Mouse (Mus musculus) T-cell, adult 2 months (primary cell): ENCODE data around the gene Glod4.

Experiments used
- DNase-seq: peaks from one replicate; pipeline ENCODE4 v3.0.0; 2022; ENCODE audit warnings: low spot score

Gene Glod4

DNA sequence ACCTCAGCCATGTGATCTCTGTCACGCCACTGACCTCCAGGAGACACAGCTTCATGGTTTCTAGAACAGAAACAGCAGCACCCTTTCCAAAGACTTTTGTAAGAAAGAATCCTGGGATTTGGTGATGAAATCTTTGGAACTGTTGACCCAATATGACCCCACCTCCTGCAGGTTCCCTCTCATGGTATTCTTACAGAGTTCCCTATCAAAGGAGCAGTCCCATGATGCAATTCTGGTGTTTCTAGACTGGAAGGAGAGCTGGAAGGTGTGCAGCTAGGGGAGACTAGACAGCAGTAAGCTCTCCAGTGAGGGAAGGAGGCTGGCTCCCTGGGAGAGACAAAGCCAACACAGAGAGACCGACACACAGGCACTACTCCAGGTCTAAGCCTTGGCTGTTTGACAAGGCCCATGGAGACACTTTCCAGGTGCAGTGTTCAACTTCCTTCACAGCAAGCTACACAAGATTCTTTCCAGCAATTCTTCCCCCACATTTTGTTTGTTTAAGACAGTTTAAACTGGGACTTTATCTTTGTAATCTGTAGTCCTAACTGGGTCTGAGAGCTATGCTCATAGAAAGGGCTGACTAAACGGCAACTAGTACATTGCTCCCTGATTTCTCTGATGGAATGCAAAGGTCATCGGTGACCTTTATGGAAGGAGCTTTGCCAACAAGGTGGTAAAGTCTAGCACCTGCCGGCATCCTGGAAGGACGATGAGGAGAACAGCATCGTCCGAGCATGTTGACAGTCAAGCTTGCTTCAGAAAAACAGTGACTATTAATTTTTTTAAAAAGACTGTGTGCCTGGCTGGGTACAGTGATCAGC, 97.1 kb downstream of the Glod4 start:
- no peak for DNase-seq

DNA sequence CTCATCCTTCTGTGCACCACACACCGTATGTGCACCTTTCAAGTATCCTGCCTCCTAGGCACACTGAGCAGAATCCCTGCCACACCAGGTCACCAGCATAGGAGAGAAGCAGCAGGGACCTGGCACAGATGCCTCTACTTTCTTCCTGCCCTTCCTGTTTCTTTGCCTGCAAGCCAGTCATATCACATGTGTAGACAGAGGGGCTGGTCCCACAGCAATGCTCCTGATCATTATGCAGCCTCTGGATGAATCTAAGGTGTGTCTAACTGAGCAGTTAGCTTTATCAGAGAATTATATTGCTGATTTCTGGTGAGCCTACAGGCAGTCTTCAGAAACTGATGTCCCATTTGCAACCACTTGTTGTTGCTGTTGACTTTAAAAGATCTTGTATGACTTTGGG, 98.4 kb downstream of the Glod4 start:
- DNase-seq, result no peak

DNA sequence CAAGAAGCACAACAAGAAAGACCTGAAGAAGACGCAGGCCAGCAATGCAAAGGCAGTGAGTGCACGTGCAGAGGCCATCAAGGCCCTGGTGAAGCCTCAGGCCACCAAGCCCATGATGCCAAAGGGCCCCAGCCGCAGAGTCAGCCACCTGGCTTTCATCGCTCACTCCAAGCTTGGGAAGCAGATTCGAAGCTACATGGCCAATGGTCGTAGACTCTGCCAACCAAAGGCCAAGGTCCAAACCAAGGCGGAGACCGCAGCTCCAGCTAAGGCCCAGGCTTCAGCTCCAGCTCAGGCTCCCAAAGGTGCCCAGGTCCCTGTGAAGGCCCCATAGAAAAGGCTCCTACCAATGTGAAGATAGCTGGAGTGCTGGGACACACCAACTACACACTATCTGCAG, 99.1 kb downstream of the Glod4 start:
- no peak for DNase-seq

DNA sequence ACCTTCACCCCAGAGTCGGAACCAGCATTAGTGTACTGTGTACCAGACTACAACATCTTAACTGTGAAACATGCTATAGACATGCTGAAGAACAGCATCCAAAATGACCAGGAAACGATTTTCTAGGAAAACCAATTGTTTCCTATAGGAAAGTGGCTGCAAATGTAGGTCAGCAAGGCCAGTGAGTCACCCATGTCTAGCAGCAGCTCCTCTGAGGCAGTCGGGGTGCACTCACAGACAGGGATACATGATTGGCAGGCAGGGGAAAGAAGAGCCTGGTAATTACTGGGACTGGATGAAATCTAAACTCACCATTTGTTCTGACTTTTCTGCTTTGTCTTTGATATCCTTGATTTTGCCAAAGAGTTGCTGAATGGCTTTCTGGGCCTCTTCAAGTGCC, 105.5 kb downstream of the Glod4 start:
- no peak for DNase-seq

DNA sequence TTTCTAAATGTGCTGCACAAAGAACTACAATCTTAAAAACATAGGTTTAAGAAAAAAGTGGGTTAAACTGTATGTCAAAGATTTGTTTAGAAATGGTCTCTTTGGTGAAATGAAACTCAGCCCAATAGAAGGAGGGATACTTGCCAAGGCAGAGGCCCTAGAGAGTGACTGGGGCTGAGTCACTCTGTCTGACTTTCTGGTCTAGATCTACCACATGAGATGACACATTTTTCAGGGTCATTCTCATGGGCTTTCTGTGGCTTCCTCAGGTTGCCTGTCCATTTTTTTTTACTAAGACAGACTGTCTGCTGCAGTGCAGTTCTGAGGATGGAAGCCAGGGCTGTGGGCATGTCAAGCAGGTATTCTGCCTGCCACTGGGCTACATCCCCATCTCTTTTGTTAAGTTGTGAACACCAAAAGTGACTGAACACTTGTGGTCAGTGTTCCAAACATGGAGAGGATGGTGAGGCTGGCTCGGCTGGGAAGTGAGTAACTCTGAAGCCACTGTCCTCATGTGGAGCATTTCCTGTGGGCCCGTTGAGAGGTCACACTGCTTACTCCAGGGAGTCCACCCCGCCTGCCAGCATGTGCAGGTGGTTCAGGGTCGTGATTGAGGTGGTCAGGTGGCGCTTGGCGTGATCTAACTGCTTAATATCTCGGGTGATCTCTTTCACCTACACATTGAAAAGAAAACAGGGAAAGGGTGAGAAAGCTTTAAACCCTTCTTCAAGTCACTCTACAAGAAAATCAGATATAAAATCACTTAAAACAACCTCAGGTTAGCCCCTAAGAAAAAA, 107.7 kb downstream of the Glod4 start:
- DNase-seq, result no peak

DNA sequence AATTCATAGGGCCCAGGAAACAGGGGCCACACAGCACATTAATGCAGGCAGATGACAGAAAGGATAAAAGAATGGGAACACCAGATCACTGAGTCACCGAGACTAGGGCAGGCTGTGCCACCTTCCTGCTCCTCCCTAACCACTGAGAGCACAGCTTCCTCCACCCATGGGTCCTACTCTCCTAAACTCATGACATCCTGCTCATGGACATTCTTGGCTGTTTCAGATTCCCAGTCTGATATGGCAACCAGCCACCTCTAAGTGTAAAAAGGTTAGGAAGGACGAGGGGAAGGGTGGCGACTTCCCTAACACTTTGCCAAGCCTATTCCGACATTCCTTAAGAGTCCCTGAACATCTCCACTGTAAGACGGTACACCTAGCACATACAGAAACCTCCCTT, 112.7 kb downstream of the Glod4 start:
- peak; percentile 3 for DNase-seq

DNA sequence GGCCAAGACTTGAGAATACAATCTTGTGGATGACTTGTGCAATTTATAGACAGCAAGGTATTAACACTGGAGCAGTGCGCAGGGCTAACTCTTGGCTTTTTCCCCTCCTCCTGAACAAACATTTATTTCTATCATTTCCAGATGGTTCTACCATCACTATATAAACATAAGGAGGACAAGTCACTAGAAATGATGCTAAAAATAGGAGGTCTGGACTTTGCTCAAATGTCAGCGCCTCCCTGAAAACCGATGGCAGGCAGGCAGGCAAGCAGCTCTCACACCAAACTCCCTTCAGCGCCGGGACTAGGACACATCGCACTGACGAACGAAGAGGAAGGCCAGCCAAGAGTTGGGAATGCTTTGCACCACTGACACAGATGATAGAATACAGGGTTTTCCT, 118.1 kb downstream of the Glod4 start:
- DNase-seq, result no peak

DNA sequence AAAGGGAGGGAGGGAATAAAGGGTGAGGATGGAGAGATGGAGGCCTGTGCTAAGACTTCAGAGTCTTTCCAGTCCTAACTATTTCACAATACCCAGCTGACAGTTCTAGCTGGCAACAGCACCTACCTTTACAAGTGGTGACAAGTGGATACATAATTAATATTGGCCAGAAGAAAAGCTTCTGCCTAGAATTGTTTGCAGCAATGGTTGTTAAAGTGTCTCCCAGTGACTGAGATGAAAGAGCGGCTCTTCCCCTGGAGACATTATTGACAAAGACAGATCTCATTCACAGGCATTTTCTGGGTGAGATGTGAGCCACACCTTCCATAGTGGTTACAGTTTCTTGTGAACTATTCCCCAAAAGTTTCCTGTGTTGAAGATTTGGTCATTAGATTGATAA, 120.0 kb downstream of the Glod4 start:
- DNase-seq, result no peak

DNA sequence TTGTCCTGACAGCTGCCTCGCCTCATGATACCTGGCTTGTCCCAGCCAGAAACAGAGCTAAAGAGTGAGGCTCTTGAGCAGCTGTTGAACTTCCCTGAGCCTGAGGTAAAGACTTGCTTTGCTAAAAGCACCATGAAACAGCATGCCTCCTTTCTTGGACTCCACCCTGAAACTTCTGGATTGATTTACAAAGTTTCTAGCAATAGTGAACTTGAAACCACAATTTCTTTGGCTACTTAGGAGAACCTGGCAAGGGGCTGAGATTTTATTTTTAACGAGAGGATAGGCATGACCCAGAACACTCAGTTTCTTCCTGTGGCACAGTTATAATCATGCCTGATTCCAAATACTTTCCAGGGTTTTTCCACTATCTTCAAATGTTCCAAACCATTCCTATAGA, 121.0 kb downstream of the Glod4 start:
- no peak for DNase-seq

DNA sequence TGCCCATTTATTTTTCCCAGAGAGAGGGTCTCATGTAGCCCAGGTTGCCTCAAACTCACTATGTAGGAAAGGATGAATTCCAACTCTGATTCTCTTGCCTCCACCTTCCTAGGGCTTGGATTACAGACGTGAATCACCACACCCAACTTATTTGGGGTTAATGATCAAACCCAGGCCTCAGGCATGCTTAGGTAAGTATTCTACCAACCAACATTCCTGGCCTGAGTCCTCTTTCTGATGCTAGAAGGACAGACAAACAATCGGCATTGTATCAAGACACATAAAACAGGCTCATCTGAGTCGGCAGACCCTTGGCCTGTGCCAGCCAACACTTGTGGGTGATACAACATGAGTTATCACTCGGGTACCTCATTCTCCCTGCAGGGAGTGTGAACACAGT, 122.4 kb downstream of the Glod4 start:
- DNase-seq, result no peak

DNA sequence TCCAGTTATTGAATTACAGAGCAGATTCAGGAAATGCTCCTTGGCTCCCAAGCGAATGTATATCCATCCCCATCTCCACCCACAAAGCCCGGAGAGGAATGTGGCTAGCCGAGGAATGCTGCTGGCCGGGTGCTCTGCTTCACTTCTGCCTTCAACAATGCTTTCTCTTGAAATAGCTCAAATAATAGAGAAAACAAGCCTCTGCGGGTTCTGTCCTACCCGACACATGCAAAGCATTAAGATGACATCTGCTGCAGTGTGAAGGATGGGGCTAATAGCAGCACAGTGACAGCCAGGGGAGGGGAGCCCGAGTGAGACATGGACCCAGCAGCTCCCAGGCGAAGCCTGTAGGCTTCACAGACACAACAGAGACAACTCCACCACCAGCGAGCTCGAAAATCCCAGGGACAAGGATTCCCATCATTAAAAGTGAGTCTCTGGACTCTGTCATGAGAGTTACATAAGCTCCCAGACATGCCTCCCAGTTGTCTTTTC, 123.1 kb downstream of the Glod4 start:
- no peak for DNase-seq

DNA sequence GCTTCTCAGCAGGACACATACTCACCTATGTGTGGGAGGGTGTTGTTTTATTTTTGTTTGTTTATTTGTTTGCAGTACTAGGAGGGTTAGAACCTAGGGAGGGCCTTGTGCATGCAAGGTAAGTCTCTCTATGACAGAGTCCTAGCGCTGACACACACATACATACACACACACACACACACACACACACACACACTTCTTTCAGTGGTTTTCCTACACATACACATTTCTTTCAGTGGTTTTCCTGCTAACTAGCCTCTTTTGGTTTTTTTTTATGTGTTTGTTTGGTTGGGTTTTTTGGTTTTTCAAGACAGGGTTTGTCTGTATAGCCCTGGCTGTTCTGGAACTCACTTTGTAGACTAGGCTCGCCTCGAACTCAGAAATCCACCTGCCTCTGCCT, 133.1 kb downstream of the Glod4 start:
- DNase-seq, result peak; percentile 3

DNA sequence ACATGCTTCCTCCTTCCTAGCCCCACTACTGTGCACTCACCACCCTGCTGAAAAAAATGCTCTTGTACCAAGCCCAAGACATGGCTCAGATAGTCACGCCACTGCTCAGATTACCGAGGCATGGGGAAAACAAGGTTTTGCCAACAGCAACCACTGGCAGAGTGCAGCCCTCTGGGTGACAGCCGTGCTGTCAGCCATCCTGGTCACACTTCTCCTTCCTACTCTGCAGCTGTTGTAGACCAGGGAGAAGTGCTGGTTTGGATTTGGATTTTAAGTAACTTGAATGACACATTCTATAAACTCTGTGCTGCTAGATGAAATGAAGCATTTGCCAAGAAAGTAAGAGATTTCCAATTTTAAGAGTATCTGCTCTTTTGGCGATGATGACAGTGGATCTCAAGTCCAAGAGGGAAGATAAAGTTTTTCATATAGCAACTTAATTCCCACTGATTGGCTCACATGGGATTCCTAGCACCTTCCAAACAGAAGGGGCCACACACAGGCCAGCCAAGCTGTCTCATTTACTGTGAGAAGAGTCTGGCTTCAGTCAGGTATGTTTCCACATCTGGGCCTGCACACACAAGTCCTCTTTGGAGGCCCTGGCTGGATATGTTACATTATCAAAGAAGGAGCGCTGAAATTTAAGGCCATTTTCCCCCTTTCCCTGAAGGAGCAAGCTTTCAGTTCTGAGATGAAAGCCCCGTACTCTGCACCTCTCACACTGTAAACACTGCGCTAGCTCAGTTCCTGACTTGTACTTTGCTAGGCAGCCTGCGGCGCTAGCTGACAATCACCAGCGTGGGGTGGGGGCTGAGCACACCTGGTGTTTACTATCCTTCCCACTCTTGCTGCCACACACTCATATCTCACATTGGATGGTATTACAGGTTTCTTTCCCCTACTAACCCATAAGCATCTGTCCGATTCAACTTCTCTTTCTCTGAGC, 136.7 kb downstream of the Glod4 start:
- no peak for DNase-seq

DNA sequence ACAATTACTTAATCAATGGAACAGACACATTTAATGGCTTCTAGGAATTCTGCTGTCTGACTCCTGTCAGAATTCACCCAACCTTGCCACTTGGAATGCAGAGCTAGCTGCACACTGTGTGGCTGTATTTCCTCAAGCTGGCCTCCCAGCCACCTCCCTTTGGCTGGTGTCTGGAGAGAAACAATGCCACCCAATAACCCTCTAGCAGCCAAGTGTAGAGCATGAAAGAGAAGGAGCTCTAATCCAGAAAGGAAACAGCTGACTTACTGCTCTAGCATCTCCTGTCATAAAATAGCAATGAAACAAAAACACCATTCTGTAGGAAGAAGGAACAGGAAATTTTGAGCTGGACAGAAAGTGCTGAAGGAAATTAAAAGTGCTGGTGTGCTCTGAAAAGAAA, 142.4 kb downstream of the Glod4 start:
- no peak for DNase-seq

DNA sequence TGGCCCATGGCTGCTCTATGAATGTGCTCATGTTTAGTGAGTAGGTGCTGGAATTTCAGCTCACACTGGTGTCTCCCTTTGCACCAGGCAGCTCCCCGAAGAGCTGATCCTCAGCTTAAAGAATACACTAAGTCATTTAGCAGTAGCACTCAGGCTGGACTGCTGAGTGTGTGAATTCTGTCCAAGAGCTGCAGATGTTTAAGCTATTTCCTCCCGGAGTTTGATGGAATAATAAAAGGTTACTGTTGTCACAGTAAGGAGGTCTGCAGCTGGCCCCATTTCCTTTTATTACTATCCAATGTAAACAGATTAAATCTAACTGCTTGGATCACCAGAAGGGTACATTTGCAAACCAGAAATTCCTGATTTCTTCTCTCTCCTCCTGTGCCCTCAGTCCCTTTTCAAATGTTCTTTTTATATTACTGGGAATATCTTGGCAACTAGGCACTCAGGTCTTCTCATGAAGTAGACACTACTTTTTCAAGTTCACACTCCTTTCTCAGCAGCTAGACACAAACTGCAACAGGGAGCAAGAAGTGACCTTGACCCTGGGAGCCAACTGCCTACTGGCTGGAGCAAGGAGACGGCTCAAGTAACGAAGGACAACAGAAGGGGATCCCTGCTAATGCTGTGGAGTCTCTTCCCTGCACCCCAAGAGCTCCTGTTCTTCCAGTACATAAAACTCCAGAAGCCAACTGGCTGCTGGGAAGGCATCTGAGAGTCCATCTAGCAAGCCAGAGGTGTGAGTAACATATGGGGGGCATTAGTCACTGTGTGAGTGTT, 144.1 kb downstream of the Glod4 start:
- DNase-seq, result no peak

DNA sequence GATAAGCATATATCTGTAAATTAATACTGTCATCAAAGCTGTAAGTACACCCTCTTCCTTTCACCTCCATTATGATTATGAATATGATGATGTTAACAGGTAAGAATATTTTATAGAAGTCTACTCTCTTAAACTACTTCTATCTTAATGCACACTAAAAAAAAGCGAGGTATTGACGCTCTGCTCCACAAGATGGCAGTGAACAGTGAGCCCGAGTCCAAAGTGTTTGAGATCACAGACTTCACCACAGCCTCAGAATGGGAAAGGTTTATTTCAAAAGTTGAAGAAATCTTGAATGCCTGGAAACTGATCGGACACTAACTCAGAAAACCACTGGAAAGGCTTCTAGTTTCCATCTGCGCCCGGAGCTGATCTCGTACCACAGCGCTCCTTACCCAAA, 149.9 kb downstream of the Glod4 start:
- DNase-seq, result no peak

DNA sequence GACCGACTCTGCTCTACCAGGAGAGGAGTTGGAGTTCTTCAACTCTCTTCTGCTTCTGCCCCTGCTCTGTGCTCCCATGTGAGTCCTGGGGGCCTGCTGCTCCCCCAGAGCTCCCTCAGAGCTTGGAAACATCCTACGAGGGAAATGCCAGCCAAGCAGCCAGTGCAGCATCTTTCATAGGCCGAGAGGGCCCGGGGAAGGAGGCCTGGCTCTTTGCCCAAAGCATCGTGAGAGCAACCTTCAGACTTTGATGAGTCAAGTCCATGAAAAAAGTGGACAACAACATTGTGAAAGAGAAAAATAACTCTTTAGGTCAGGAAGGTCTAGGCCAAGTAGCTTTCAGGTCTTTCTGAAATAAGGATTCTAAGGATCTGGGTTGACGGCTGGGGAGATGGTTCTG, 153.7 kb downstream of the Glod4 start:
- no peak for DNase-seq

DNA sequence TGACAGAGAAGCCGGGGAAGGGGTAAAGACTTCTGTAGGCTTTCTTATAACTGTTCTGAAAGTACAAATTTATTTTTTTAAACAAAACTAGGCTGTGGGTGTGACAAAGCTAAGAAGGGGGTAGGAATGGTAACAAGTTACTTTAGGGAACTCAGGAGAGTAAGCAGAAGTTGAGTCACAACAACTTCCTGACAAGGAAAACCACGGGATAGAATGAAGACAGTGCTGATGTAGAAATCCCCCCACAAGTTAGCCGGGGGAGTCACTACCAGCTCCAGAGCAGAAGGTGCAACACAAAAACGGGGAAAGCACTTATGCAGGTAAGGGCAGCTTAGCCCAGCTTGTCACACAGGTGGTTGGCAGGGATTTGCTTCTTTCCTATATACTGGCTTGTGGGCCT, 155.0 kb downstream of the Glod4 start:
- no peak for DNase-seq

DNA sequence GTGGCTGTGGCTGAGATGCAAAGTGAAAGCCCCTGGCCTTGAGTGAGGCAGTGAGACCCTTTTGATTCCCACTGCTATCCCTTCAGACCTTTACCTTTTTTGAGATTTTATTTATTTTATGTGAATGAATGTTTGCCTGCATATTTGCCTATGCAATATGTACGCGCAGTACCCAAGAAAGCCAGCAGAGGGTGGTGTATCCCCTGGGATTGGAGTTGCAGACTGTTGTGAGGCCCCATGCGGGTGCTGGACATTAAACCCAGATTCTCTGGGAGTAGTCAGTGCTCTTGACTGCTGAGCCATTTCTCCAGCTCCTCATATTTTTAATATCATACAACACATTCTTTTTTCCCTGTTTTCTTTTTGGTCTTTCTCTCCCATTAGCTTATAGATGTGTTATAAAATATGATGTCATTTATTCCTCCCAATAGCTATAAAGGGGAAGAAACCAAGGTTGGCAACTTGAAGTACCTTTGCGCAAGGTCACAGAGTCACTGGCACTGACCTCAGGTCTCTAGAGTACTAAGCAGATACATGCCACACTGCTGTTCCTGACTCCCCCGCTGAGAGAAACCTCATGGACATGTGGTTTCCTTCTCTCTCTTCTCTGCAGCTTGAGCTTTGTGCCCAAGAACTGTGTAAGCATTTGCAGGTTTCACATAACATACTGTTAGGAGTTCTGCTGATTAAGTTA, 157.5 kb downstream of the Glod4 start:
- peak; percentile 48 for DNase-seq

DNA sequence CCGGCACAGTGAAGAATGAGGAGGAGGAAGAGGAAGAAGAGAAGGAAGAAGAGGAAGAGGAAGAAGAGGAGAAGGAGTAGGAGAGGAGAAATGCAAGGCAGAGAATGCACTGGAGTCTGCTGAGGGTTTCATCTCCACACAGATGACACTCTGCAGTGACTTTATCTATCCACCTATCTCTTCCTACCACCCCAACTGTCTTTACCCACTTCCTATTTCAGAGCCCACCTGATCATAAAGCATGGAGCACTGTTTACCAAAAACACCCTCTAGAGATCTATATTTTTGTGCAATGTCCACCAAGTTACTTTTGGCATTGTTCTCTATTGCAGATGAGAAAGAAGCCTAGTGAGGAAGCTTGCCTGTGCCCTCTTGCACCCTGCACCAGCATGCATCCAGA, 158.6 kb downstream of the Glod4 start:
- no peak for DNase-seq

DNA sequence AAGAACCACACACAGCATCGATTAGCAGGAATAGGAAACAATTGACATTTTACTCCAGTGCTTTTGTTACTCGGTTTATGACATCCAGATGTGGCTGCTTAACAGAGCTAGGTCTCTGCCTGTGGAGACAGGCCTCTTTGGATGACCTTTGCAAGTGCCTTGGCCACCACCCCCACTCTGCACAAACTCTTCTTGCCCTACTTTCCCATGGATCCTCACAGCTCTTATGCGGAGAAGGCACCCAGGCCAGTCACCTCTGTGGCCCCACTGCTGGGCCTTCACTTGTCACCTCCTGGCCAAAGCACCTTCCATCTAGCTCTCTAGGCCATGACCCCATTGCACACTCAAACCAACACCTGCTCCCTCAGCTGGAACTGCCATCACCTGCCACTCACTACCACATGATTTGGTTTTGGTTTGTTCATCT, 159.6 kb downstream of the Glod4 start:
- no peak for DNase-seq
